Mouse (Mus musculus) liver, embryonic 13.5 days (tissue): ENCODE results near the gene Gm9758. TPM values are rescaled to one million over a fixed set of nuclear protein-coding genes. Genes with fewer than 3 reads are reported as not detected.
"Not testable (repeated sequence)": the region's sequence is repeated elsewhere in the genome, so short reads cannot be mapped to it uniquely, and the experiment has no call there.

ENCODE experiments used
- ATAC-seq: fragments of 200-750 bp; cut with Nextera tagmentation; 2 replicates; pipeline ENCODE4 v1.8.0; 2017; ENCODE audit warnings: low read depth, mild to moderate bottlenecking, moderate number of reproducible peaks, moderate library complexity
- DNase-seq: peaks from one replicate; pipeline ENCODE4 v3.0.0; 2022
- H3K27ac ChIP-seq: fragments of 300-500 bp; sonication (generic); 2 replicates; pipeline ENCODE4 v1.5.1; 2015; ENCODE audit warnings: moderate library complexity, mild to moderate bottlenecking, inconsistent platforms
- H3K27me3 ChIP-seq: fragments of 300-500 bp; sonication (generic); 2 replicates; pipeline ENCODE4 v1.6.1; 2015; ENCODE audit warnings: mild to moderate bottlenecking, inconsistent platforms
- H3K36me3 ChIP-seq: fragments of 300-500 bp; sonication (generic); 2 replicates; pipeline ENCODE4 v1.6.1; 2015; ENCODE audit warnings: mild to moderate bottlenecking, inconsistent platforms
- H3K4me1 ChIP-seq: fragments of 300-500 bp; sonication (generic); replicated peaks from 2 replicates; pipeline ENCODE4 v1.6.1; 2015; ENCODE audit warnings: inconsistent platforms
- H3K4me2 ChIP-seq: fragments of 300-500 bp; sonication (generic); 2 replicates; pipeline ENCODE4 v1.6.1; 2015; ENCODE audit warnings: inconsistent platforms, mild to moderate bottlenecking, moderate library complexity
- H3K4me3 ChIP-seq: fragments of 300-500 bp; sonication (generic); replicated peaks from 2 replicates; pipeline ENCODE4 v1.5.1; 2015; ENCODE audit warnings: mild to moderate bottlenecking, inconsistent platforms
- H3K9ac ChIP-seq: fragments of 300-500 bp; sonication (generic); 2 replicates; pipeline ENCODE4 v1.6.1; 2015; ENCODE audit warnings: mild to moderate bottlenecking, inconsistent platforms
- H3K9me3 ChIP-seq: fragments of 300-500 bp; sonication (generic); replicated peaks from 2 replicates; pipeline ENCODE4 v1.6.1; 2016; ENCODE audit warnings: inconsistent platforms
- WGBS: fragments of 180-500 bp; shearing (Covaris S2); methylation state at CpG from one replicate; pipeline ENCODE4 v1.1.7; 2015; ENCODE audit not compliant: insufficient replicate concordance; 5-methylcytosine and 5-hydroxymethylcytosine counted together
- polyA plus RNA-seq: library from polyadenylated mRNA; unstranded; fragments of >200 nt; fragmentation: Nextera tagmentation; extraction: Ambion mirVana; gene quantifications from 2 replicates; pipeline ENCODE4 v1.2.1, GENCODE M21; 2015

The Gm9758 gene
- polyA plus RNA-seq, 1 experiment from 2014 or later, result not detected

DNA sequence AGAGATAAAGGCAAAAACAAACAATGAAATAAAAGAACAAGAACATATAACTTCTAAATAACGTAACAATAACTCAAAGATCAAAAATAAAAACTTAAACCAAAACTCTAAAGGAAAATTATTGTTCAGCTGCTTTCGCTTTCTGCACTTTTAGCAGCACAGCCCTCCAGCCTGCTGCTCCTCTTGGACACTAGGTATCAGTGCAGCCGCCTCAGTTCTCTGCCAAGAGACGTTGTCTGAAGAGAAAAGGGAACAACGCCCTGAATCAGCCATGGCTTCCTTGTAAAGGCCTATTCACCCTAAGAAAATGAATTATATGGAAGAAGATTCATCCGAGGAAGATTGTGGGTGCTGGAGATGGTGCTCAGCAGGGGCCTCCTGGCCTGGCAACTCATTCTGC, 19.0 kb upstream of the Gm9758 start:
- H3K4me2 ChIP-seq, H3K27me3 ChIP-seq, H3K27ac ChIP-seq, H3K4me3 ChIP-seq, DNase-seq, ATAC-seq, H3K4me1 ChIP-seq, H3K36me3 ChIP-seq, H3K9ac ChIP-seq, H3K9me3 ChIP-seq: not testable (repeated sequence)
- WGBS, result 47% methylated on average over 5 of the region's 6 CpGs

DNA sequence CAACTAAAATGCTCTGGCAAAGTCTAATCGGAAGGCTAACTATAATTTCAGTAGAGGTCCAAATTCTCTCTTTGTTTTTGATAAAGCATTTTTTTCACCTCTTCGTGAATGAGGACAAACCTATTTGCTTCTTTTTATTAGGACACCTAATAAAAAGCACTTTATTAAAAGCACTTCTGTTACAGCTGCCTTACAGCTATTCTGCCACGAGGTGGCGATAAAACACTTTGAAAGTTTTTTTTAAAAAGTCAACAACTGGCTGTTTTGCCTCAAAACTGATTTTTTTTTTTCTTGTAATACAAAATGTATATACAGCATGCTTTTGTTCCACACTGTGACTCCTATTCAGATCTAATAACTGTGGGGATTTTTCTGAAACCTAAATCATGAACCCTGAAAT, 12.3 kb upstream of the Gm9758 start:
- not testable (repeated sequence) for H3K9ac ChIP-seq, H3K4me1 ChIP-seq, DNase-seq, H3K4me3 ChIP-seq, H3K27ac ChIP-seq, ATAC-seq, H3K36me3 ChIP-seq, H3K27me3 ChIP-seq, H3K9me3 ChIP-seq, H3K4me2 ChIP-seq
- 20% methylated on average over 4 of the region's 4 CpGs for WGBS

DNA sequence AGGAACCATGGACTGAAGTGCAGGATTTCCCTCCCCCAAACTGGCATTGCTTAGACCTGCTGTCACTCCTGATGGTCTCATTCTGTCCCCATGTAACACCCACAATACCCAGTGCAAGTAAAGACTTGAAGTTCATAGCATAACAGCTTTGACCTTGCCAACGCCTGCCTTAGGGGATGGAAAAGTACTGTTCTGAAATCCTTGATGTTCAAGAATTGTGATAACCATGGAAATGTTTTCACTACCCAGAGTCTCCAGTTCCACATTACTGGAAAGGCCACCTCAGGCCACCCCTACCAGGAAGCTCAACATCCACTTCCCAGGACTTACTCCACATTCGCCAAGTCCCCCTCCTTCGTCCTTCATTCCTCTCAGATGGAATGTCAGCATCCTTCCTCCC, 338 bp downstream of the Gm9758 start:
- WGBS, result 47% methylated on average over 2 of the region's 3 CpGs
- DNase-seq, H3K4me3 ChIP-seq, H3K4me1 ChIP-seq, H3K27ac ChIP-seq, H3K36me3 ChIP-seq, H3K4me2 ChIP-seq, H3K27me3 ChIP-seq, H3K9ac ChIP-seq, H3K9me3 ChIP-seq, ATAC-seq: not testable (repeated sequence)

DNA sequence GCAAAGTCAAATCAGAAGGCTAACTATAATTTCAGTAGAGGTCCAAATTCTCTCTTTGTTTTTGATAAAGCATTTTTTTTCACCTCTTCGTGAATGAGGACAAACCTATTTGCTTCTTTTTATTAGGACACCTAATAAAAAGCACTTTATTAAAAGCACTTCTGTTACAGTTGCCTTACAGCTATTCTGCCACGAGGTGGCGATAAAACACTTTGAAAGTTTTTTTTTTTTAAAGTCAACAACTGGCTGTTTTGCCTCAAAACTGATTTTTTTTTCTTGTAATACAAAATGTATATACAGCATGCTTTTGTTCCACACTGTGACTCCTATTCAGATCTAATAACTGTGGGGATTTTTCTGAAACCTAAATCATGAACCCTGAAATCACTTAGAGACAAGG, 11.2 kb downstream of the Gm9758 start:
- not testable (repeated sequence) for H3K36me3 ChIP-seq, DNase-seq, H3K9me3 ChIP-seq, H3K27ac ChIP-seq, H3K4me3 ChIP-seq, H3K4me2 ChIP-seq, H3K27me3 ChIP-seq, H3K9ac ChIP-seq, ATAC-seq, H3K4me1 ChIP-seq
- 8% methylated on average over 3 of the region's 3 CpGs for WGBS

DNA sequence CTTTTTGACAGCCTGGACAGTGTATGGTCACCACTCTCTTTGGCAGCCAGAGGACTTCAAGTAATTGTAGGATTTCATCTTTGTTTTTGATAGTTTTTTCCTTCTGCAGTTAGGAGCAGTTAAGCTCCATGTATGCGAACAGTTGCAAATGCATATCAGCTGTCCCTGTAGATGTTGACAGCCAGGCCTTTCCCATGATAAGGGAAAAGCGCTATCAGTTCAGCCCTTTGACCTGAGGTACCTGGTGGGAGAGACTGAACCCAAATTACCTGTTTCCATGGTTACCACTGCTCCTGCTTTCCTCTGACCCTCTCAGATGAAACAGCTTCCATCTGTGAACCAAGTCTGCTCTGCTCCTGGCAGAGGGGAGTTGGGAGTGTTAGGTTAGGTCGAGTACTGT, 22.5 kb downstream of the Gm9758 start:
- no peak overlapping the region for H3K27ac ChIP-seq
- H3K9me3 ChIP-seq, result no peaks in the 10 kb centered on the region; the same call in 1 of the 2 replicates
- H3K27me3 ChIP-seq, result no peaks in the 10 kb centered on the region
- no peak overlapping the region for H3K9ac ChIP-seq
- WGBS, result 43% methylated on average over 3 of the region's 3 CpGs
- no peak overlapping the region for H3K4me3 ChIP-seq
- ATAC-seq (no peak), DNase-seq (no peak)
- no peak overlapping the region for H3K4me2 ChIP-seq
- H3K36me3 ChIP-seq, result no peaks in the 10 kb centered on the region
- no peaks in the 10 kb centered on the region for H3K4me1 ChIP-seq

DNA sequence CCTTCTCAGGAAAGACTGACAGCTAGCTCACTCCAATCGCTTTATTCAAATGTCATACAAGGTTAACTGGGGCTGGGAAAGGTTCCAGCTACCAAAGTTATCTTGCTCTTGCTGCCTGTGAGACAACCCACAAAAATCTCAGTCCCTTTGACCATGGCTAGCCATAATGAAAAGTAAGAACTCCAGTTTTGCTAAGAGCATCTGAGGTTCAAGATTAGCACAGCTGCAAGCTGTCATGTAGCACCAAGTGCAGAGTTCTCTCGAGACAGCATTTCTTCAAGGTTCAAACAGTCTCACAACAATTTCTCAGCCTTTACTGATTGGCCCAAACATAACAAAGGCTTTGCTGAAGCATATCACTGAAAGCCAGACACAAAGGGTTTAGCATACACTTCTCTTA, 29.4 kb downstream of the Gm9758 start:
- not testable (repeated sequence) for H3K27ac ChIP-seq, H3K36me3 ChIP-seq, H3K4me1 ChIP-seq, H3K9ac ChIP-seq, H3K4me3 ChIP-seq, ATAC-seq, H3K9me3 ChIP-seq, H3K27me3 ChIP-seq, DNase-seq, H3K4me2 ChIP-seq
- 48% methylated on average over 2 of the region's 2 CpGs for WGBS

Other genes with a start within 250 kb of the Gm9758 start
- not detected in 2 replicates for gene Speer4e, start 23.5 kb upstream of the Gm9758 start, polyA plus RNA-seq
- gene Gm10354, start 64.0 kb upstream of the Gm9758 start, polyA plus RNA-seq, result not detected in 2 replicates
- not detected in 2 replicates for gene Gm17019, start 118.1 kb upstream of the Gm9758 start, polyA plus RNA-seq